Mouse (Mus musculus): Measurements from ENCODE around the gene Gm15448.
"Not testable (repeated sequence)": the region's sequence is repeated elsewhere in the genome, so short reads cannot be mapped to it uniquely, and the experiment has no call there.

Gene Gm15448

DNA sequence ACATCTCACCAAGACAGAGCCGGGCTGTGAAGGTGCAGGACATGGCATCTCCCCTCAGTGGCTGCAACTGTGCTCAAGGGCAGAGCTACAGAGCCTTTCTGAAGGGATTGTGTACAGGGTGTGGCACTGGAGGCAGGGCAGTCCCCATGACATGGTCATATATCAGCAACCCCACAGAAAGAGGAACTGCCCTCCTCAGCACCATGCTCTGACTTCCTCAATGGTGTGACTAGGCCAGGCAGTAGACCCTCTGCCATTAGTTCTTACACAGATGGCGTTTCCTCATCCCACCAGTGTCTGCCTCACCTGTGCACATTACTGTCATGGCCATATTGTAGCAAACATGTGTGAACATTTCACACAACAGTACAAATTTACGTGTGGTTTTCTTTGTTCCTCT, at the start of gene Gm15448:
Gene Gm15448, minus strand, starts transcription at position 89 of the 400 bp plus-strand sequence.
- not testable (repeated sequence) for DNase-seq

DNA sequence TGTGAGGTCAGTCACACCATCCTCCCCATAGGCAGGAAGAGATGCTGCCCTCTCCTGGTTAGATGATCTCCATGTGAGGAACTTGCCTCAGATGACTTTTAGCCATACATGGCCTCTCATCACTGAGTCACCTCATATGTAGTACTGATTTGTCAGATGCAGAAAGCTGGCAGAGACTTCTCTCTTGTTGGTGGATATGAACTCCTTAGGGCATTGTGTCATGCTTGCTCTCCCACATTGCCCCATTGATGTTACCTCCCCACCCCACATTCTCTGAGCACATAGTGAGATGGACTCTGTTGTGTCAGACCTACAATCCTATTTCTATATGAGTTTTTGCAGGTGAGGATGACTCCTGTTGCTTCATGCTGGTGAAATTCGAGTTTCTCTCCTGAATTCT, 49.5 kb upstream of the Gm15448 start:
- DNase-seq: not testable (repeated sequence)

- not testable (repeated sequence) for DNase-seq
These were observed 19.5 kb upstream of the Gm15448 start, which contains the start of gene Pira2 for GRCm38 (mm10) chr7:3844951-3845350. TSS of gene Pira2 (minus strand) at chr7:3845051.

GRCm38 (mm10) chr7:3837854-3838253, 12.4 kb upstream of the Gm15448 start:
- DNase-seq: not testable (repeated sequence)

GRCm38 (mm10) chr7:3830633-3831032, 5.1 kb upstream of the Gm15448 start:
- not testable (repeated sequence) for DNase-seq

GRCm38 (mm10) chr7:3811912-3812311, 13.6 kb downstream of the Gm15448 start:
- DNase-seq: not testable (repeated sequence)

- DNase-seq: not testable (repeated sequence)
These were observed 22.6 kb downstream of the Gm15448 start for GRCm38 (mm10) chr7:3802935-3803334.

DNA sequence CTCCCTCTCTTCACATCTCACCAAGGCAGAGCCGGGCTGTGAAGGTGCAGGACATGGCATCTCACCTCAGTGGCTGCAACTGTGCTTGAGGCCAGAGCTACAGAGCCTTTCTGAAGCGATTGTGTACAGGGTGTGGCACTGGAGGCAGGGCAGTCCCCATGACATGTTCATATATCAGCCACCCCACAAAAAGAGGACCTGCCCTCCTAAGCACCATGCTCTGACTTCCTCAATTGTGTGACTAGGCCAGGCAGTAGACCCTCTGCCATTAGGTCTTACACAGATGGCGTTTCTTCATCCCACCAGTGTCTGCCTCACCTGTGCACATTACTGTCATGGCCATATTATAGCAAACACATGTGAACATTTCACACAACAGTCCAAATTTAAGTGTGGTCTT, 25.5 kb downstream of the Gm15448 start:
- DNase-seq: not testable (repeated sequence)

GRCm38 (mm10) chr7:3796286-3796685, 29.2 kb downstream of the Gm15448 start:
- not testable (repeated sequence) for DNase-seq

Measured in cerebellum, postnatal 14 days (tissue).